Mouse (Mus musculus): ENCODE data around the gene Cenpx.
"Not testable (repeated sequence)": the region's sequence is repeated elsewhere in the genome, so short reads cannot be mapped to it uniquely, and the experiment has no call there.

Cenpx gene

DNA sequence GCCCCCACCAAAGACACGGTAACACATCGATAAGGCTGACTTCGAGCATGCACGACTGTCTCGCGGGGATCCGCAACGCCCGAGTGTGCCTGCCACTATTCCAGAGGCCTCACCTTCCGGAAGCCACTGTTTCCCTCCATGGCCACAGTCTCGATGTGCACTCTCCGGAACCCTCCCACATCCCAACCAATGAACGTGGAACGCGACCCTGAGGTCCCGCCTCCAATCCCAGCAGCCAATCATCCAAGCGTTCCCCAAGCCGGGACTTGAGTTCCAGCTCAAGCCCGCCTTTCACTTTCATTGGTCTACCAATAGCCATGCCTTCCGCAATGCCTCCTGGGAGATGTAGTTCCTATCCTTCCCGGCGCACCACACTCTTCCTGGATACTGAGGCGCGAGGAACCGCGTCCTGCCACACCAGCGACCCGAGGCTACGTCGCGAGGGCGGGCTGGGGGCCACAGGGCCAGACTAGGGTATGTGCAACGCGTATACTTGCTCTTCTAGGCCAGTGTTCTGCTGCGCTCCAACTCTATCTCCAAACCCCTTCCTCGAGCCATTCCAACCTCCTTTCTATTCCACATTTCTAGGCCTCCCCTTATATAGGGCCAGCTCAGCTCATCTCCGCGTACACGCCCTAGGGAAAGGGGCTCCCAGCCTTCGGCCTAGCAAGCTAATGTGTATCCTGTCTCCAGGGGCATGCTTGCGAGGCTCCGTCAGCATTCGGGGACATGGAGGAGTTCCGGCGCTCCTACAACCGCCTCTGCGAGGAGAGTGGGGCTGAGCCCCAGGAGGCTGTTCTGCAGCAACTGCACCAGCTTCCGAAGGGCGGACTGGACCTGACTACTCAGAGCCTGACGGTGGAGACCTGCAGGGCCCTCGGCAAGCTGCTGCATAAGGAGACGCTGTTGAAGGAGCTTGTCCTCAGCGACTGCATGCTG is at the start of gene Cenpx, which contains the start of gene Lrrc45:
TSS of gene Cenpx (minus strand) at position 159 of the 939 bp plus-strand sequence.
TSS of gene Lrrc45 (plus strand) at position 346 of the 939 bp plus-strand sequence.
- peak; percentile 100 for DNase-seq (ENCODE audit: low read depth, low spot score)

DNA sequence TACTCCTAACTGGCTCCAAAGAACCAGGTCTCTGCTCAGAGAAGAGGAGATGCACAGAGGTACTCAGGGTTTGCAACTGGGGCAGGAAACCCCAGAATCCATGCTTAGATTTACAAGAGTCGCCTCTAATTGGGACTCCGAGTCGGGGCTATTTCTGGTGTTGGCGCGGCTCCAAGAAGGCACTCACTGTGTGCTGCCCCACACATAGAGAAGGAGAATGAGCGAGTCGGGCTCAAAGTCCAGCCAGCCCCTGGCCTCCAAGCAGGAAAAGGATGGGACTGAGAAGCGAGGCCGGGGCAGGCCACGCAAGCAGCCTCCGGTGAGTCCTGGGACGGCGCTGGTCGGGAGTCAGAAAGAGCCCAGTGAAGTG is 49.1 kb upstream of the Cenpx start, which contains the start of gene Hmga1b:
TSS of gene Hmga1b (plus strand) at position 123 of the 370 bp plus-strand sequence.
- not testable (repeated sequence) for DNase-seq (ENCODE audit: low read depth, low spot score)

DNA sequence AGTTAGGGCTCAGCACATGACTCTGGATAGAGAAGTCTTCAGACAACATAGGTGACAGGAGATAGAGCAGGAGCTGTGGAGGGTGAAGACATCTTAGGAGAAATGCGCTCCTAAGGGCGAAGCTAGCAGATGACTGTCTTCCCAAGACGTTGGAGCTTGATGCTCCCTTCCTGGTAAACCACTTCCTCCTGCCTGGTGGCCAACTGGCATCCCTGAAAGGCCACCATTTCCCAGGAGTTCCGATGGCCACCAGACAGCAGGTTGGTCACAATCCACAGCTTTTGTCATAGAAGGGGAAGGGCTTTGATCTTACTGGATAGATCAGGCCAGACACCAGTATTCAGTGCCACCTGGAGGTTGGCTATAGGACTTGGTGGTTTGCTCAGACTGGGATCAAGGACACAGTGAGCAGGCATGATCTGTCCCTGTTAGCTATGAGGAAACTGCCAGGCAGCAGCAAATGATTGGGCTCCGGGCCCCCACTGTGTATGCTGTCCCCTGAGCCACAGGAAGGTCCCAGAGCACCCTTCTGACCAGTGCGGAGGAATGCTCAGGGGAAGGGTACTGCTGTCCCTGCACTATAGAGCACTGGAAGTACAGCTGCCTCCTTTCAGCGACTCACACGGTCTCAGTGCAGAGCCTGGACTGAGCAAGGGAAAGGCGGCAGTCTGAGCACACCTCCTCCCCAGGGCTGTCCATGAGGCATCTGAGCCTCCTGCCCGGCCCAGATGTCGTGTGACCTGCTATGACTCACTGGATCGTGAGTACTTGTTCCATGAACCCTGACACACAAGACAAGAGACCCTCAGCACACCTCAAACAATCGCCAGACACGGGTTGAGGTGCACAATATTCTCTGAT is 48.5 kb upstream of the Cenpx start:
- peak; percentile 55 for DNase-seq (ENCODE audit: low read depth, low spot score)

DNA sequence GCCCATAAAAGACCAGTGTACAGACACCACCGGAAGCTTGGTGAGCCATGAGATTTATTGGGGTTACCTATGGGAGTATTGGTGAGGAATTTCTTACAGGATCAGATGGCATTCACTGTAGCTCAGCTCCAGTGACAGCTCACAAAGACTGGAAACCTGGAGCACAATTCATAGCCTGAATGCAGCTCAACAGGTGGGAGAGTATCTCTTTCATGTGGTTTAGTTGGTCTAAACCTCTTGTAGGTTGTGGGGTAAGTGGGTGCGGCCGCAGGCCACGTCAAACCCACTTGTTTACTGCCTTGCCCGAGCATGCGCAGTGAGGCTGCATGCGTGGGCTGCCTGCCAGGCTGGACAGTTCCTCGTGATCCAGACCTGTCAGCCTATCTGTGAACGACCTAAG is 46.7 kb upstream of the Cenpx start:
- DNase-seq (ENCODE audit: low read depth, low spot score), result no peak

DNA sequence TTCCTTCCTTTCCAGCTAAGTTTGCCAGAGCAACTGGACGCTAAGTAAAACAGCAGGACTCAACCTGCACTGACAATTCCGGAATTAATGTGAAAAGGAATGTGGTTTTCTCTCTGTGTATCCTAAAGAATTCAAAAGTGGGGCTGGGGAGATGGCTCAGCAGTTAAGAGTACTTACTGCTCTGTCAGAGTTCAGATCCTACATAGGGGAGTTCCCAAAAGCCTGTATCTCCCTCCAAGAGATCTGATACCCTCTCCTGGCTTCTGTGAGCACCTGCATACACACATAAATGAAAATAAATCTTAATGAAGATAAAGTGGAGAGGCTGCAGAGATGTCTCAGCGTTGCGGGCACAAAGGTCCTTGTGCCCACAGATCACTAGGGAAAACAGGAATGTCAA is 38.1 kb upstream of the Cenpx start:
- DNase-seq (ENCODE audit: low read depth, low spot score), result peak; percentile 53

DNA sequence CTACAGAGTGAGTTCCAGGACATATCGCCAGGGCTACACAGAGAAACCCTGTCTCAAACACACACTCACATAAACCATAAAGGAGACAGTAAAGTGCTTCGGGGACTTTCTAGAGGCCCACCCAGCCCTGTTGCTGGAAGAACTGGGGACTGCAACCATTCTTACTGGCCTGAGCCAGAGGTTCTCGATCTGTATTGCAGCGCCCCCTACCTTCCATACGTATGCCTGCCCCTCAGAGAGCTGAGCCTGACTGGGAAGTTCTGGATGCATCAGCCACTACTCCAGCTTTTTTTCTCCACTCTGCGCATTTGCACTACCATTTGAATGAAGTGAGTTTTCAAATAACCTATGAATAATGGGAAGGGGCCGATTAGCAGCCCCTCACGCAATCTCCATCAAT is 35.9 kb upstream of the Cenpx start:
- DNase-seq (ENCODE audit: low read depth, low spot score), result peak; percentile 39

DNA sequence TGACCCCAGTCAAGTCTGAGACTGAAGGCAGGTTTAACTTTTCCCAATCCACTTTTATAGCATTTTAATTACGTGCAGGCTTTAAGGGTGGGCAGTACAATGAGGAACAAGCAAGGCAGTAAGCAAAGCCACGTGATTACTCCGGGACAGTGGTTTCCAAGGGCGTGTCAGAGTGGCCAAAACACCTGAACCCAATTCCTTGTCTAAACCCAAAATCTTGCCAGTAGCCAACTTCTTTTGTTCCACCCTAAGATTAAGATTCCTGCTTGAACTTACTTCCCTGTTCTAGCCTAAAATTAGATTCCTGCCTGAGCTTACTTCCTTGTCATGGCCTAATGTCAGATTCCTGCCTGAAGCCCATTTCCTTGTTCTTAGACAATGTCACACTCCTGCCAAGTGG is 34.4 kb upstream of the Cenpx start:
- DNase-seq (ENCODE audit: low read depth, low spot score), result no peak

DNA sequence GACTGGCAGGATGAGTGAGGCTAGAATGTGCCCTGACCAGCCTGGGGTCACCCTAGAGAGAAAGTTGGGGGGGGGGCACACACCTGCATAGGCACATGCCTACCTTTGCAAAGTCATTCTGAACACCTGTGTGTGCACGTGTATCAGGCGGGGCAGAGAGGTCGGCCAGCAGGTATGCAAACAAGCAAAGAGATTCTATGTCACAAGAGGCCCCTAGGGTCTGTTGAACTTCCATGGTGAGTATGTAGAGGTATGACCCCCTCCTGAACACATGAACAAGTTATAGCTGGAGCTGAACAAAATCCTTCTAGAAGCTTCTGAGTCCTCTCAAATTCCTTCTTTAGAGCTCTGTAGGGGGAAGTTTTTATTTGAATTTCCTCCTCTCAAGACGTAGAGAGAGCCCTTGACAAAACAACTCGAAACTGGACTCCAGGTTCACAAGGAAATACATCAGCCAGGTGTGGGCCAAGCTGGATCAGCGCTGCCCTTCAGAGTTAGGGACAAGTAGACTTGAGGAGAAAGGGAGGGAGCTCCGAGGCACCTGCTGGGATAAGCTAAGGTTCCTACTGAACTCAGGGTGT is 30.7 kb upstream of the Cenpx start:
- no peak for DNase-seq (ENCODE audit: low read depth, low spot score)

DNA sequence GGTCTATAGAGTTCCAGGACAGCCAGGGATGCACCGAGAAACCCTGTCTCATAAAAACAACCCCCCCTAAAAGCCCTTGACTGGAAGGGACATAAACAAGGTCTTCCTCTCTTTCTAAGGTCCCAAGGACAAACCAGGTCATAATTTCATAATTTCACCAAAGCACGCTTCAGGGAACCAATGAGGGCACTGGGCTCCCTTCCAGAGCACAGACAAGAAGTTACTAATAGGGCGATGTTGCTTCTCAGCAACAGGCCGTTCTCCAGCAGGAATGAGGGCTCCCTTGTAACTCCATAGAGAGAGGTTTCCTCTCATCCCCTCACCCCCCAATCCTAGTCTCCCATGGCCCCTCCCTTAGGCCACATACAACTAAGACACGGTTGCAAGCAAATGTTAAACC is 27.4 kb upstream of the Cenpx start:
- no peak for DNase-seq (ENCODE audit: low read depth, low spot score)

DNA sequence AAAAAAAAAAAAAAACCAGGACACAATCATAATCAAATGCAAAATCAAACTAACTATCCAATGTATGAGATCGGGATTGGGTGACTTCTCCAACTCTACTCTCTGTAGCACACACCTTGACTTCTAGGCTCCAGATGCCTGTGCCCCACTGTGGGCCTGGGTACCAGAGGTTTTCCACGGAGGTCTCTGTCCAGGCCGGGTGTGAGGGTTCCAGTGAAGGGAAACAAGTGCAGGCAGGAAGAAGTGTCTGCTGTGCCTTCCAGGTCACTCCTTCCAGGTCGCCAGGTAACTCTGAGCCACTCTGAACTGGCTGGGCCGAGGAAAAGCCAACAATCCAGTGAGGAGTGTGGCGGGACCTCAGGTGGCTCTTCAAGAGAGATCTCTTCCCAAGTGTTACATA is 22.9 kb upstream of the Cenpx start:
- DNase-seq (ENCODE audit: low read depth, low spot score), result no peak

DNA sequence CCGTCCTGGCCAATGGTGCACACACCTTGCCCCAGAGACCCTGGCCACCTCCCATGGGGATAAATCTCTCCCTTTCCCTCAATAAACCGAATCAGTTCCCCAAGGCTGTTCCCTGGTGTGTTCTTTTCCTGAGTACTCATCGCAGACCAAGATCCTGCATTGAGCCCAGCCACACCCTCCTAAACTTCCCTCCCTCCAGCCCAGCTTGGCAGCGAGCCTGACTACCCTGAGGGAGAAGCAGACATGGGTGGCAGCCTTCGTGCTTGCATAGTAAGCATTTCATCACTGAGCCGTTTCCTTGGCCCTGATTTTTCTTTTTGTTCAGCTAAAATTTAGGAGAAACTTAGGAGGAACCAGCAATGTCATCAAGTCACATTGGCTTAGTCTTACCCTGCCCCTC is 20.0 kb upstream of the Cenpx start:
- peak; percentile 83 for DNase-seq (ENCODE audit: low read depth, low spot score)

DNA sequence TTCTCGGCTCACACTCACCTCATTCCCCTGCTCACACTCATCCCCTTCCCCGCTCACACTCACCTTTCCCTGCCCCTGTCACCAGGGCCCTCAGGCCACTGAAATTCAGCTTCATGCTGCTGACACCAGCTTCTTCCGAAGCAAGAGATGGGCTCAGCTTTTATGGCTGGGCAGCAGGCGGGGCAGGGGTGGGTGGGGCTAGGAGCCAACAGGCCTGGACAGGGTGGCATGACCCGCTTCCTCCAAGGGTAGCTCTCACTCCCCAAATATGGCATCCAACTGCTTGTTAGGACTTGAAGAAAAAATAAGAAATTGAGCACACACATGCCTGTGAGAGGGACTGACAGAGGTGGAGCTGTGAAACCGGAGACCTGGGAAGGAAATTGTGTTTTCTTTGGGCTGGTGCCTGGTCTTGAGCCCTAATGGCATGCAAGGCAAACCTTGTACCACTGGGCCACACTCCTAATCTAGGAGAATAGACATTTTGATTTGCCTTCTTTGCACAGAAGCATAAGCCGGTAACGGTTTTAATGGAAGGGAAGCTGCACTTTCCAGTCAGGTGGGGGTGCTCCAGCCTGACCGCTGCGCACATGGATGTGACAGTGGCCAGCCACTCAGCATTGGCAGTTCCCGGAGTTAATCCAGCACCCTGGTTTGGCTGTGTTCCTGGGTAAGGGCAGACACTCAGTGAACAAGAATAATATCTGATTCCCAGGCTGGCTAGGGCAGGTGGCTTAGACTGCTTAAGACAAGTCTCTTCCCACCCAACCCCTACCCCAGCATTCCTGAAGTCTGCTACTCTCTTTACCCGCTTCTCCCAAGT is 18.5 kb upstream of the Cenpx start, which contains the start of gene Cbr2:
TSS of gene Cbr2 (minus strand) at position 257 of the 823 bp plus-strand sequence.
- DNase-seq (ENCODE audit: low read depth, low spot score), result peak; percentile 90

DNA sequence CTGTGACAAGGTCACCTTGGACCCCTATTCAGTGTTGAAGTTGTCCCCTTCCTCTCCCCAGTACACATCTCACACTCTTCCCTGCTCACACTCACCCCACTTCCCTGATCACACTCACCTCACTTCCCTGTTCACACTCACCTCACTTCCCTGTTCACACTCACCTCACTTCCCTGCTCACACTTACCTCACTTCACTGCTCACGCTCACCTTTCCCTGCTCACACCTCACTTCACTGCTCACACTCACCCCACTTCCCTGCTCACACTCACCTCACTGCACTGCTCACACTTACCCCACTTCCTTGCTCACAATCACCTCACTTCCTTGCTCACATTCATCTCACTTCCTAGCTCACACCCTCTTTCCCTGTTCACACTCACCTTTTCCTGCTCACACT is 17.9 kb upstream of the Cenpx start:
- DNase-seq (ENCODE audit: low read depth, low spot score), result no peak

DNA sequence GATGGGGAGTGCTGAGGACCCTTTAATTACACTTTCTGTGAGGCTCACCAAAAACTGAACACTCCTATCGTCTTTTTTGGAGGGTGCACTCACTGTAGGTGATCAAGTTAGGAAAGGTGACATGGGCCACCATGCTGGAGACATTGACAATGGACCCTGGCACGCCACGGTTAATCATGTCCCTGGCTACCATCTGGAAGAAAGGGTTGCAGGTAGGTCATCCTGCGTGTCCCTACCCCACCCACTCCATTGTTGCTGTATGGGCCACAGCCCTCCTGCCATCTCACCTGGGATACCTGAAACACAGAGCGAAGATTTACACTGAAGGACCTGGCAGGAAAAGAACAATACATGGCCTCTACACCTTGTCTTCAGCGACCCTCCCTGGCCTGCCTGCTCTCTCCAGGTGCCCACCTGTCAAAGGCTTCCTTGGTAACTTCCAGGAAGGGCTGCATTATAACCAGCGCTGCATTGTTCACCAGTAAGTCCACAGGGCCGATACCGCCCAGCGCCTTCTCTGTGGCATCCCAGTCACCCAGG is 16.9 kb upstream of the Cenpx start:
- DNase-seq (ENCODE audit: low read depth, low spot score), result no peak

DNA sequence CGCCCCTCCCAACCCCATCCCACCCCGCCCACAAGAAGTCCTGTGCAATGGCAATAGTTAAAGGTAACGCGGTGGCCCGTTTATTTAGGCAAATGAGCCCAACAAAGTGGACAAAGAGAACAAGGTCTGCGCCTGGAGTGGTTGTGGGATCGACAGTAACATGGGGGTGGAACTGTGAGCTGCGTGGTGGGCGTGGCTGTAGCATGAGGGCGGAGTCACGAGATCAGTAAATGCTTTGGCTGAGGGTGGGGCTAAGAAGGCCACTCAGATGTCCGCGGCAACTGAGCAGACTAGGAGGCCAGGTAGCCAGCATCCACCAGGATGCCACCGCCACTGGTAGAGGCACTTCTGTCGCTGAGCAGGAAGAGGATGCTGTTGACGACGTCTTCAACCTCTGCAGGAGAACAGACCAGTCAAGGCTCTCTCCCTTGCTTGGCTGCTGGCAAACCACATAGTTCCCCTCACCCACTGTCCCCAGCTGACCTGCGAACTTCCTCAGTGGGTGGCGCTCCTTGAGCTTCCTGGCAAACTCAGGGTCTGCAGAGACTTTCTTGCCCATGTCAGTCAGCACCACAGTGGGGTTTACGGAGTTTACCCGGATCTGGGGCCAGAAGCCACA is 16.0 kb upstream of the Cenpx start:
- not testable (repeated sequence) for DNase-seq (ENCODE audit: low read depth, low spot score)

DNA sequence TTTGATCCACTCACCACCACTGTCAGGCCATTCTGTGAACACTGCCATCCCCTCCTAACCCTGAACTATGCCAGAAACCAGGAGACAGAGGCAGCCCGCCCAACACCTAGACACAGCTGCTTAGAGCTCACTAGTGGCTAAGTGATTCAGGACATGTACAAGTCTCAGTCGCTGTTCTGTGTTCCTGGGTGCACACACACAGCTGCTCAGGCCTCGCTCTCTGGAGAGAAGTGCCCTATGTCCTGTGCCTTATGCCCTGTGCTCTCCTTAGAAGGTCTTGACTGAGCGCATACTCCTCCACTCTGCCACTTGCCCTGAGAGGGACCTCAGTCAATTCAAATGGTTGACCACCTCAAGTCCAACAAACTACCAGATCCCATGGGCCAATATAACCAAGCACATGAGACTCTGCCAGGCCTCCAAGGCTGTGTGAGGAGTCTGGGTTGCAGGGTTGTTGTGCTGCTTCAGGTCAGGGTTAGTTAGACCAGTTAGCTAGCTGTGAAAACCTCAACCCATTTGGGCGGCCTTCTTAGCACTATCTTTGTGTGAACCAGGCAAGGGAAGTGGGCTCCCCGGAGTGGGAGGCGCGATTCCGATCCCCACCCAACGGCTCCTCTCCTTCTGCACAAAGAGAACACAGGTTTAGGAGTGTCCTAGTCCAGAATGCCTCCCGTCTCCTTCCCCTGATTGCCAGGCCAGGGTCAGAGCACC is 15.1 kb upstream of the Cenpx start:
- no peak for DNase-seq (ENCODE audit: low read depth, low spot score)

DNA sequence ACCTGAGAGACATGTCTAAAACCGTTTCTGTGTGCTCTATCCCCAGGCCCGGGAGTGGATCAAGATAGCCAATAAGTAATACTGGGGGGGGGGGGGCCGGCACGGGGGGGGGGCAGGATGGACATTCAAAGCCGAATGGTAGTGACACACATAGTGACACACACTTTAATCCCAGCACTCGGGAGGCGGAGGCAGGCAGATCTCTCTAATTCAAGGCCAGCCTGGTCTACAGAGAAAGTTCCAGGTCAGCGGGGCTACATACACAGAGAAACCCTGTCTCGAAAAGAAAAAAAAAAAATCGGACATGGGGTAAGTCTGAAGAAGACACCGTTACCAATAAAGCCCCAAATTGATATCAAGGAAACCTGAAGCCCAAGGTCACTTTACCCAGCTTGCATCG is 14.0 kb upstream of the Cenpx start:
- no peak for DNase-seq (ENCODE audit: low read depth, low spot score)

DNA sequence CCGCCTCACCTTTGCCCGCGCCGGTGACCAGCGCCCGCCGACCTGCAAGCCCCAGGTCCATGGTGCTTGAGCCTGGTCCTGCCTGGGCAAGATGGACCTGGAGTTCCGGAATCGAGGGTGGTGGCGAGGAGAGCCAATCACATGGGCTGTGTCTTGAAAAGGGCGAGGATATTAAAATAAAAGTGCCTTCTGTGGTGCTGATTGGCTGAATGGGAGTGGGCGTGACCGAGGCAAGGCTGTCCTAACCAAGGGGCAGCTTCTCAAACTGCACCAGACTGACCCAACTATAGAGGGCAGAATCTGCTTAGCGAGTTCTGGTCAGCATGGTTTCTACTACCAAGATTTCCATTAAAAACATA is 13.6 kb upstream of the Cenpx start, which contains the start of gene Dcxr:
TSS of gene Dcxr (minus strand) at position 113 of the 359 bp plus-strand sequence.
- DNase-seq (ENCODE audit: low read depth, low spot score), result peak; percentile 99

Measured in 3T3-L1 (cell line).